Mouse (Mus musculus): ENCODE data around the gene Tsga10ip.
"Not testable (repeated sequence)": the region's sequence is repeated elsewhere in the genome, so short reads cannot be mapped to it uniquely, and the experiment has no call there.

The Tsga10ip gene

DNA sequence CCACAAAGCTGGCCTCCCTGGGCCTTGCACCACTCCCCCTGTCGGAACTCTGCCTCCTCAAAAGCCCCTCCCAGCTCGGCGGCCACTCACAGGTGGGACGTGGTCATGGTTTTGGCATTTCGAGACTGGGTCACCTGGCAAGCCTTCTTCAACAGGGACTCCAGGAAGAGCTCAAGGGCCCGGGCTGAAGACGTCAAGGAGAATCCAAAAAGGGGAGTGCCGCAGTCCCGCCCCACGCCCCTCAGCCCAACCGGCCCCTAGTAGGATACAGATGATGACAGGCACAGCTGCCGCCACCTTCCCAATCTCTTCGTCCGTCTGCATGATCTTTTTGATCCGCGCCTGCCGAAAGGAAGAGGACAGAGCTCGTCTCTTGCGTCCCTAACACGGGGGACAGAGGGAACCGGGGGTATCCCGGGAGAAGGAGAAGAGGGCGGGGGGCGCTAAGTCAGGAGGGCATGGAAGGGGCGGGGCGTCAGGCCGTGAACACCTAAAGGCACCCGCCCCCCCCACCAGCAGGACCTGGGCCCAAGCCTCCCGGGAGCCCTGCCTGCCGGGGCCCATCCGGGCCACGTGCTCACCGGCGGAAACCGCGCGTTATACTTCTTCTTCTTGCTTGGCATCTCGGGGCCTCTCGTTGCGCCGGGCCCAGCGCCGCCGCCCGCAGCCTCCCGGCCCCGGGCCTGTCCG is 21.9 kb upstream of the Tsga10ip start:
- peak; percentile 87 to 95 for DNase-seq (ENCODE audit: inconsistent age in 2 of 2, low spot score in 1 of 2)

DNA sequence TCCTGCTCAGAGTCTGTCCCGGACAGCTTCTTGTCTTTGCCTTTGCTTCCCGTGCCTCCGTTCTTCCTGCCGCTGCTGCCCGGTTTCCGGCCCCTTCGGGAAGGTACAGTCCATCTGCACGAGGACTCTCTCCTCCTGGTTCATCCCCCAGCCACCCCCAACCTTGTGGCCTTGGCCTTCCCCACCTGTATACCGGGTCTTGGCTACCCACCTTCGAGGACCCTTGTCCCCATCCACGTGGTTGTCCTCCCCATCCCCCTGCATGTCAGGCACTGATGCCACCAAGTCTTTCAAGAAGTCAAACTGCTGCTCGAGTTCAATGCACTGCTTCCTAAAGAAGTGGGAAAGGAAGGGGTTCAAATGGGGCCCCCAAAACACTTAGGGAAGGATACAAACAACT is 21.2 kb upstream of the Tsga10ip start:
- DNase-seq (ENCODE audit: inconsistent age in 2 of 2, low spot score in 1 of 2): peak; percentile 51 to 69

DNA sequence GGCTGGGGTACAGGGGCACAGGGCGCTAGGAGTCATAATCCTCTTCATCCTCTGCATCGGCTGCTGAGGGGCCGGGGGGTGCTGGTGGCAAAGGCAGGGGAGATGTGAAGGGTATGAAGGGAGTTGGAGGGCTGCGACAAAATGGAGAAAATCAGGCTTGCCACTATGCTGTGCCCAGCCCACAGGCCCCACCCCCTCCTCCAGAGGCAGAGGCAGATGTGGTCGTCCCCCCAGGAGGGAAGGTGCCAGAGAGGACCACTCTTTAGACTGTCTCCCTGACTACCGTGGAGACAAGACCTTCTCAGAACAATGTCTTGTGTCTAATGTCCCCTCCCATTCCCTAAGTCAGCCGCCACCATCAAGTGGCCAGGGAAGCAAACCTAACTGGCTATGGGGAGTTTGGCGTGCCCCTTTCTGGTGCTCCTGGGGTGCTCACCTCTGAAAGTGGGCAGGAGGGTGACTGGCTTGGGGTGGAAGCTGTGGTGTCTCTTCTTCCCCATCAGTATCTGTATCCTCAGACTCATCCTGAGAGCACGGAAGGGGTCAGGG is 20.6 kb upstream of the Tsga10ip start:
- peak; percentile 33 to 57 for DNase-seq (ENCODE audit: inconsistent age in 2 of 2, low spot score in 1 of 2)

DNA sequence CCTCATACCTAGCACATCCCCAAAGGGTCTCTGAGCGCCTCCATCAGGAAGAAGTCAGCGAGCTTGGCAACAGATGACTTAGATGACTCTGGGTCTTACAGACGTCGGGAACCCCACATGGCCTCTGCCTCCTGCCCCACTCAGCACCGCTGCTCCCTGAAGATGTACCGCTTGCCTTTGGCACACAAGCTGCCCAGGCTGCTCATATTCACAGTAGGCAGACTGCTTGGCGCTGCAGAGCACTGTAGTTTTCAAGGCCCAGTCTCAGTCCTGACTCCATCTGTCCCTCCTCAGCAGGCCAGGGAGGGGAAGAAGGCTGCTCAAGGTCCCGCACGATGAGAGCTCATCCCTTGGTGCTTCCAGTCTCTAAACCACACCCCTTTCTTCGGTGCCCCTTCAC is 19.9 kb upstream of the Tsga10ip start:
- DNase-seq (ENCODE audit: inconsistent age in 2 of 2, low spot score in 1 of 2): peak in 1 of 2 experiments; percentile 59

DNA sequence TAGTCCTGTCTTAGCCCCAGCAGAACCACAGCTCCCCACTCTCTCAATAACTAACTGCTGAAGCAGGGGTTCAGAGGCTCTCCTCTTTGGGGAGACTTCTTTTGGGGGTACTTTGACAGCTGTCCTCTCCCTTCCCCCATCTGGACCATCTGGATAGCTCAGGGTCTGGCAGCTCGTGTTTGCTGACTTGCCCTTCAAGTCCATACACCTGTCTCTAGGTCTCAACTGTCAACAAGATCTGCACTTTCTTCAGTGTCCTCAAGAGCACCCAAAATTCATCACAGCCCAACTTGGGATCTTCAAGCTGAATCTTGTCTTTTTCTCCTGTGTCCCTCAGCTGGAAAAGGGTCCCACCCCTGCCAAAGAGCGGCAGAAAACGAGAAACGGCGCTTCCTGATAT is 19.5 kb upstream of the Tsga10ip start:
- no peak for DNase-seq (ENCODE audit: inconsistent age in 2 of 2, low spot score in 1 of 2)

DNA sequence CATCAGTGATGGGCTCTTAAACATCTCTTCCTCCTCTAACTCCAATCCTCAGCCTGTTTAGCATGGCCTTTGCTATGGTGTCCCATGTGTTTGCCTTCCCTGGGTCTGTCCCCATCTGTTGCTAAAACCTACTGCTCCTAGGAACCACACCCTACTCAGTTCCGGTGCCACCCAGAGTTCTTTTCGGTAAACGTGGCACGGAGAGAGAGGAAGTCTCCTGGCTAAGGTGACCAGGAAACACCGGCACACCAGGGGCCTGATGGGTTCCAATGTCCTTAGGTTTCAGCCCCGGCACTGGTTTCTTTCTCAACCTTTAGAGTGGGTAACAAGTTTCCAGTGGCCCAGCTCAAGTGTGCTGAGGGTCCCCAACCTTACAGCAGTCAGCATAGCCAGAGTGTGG is 18.3 kb upstream of the Tsga10ip start:
- no peak for DNase-seq (ENCODE audit: inconsistent age in 2 of 2, low spot score in 1 of 2)

DNA sequence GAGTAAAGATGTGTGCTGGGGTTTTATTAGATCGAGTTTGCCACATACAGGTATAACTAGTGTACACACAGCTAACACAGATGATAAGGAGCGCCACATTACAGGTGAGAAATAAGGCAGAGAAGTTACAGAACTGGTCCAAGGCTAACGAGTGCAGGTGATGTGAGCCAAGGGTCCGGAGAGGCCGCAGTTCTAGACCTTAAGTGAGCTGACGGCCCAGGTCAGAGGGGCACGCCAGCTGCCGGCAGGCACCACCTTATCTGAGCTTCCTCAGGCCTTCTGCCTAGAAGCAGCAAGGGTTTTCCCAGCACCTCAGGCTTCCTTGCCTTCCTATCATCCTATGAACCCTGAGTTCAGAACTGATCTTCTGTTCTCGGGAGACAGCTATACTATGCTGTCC is 17.3 kb upstream of the Tsga10ip start:
- DNase-seq (ENCODE audit: inconsistent age in 2 of 2, low spot score in 1 of 2): no peak

DNA sequence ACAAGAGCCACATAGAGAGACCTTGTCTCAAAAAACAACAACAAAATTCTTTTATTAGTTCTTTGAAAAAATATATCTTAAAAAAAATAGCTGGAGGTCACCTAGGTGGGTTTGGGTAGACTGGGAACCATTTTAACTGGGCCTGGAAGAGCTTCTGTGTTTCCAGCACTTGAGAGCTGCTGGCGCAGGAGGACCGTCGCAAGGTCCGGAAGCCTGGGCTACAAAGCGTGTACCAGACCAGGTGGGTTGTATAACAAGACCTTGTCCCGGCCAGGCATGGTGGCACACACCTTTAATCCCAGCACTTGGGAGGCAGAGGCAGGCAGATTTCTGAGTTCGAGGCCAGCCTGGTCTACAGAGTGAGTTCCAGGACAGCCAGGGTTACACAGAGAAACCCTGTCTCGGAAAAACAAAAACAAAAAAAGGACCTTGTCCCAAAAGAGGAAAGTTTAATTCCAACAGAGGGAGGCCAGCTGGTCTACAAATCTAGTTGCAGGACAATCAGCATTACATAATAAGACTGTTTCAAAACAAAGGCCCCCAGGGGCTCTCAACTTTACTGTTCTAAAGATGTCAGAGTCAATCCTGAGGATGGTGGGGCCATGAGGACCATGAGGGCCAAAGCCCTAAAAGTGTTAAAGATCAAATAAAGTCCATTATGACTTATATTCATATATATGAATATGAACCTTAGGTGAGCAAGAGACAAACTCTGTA is 16.6 kb upstream of the Tsga10ip start:
- DNase-seq (ENCODE audit: inconsistent age in 2 of 2, low spot score in 1 of 2): peak in 1 of 2 experiments; percentile 50

DNA sequence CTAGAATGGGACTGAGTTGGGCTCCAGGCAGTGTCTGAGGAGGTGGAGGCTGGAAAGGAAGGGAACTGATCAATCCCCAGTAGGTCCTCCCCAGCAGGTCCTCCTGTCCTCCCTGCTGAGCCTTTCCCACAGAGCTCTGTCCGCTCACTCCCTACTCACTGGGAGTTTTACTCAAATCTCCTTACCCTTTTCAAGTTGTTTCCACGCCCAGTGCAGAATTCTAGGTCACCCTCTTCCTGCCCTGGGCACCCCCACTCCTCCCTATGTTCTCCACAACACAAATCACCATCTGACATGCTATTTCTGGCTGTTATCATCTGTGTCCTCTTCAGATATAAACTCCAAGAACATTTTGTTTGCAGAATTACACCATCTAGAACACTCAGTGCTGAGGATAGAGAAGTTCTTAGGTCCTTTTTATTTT is 12.2 kb upstream of the Tsga10ip start:
- DNase-seq (ENCODE audit: inconsistent age in 2 of 2, low spot score in 1 of 2): peak; percentile 82

DNA sequence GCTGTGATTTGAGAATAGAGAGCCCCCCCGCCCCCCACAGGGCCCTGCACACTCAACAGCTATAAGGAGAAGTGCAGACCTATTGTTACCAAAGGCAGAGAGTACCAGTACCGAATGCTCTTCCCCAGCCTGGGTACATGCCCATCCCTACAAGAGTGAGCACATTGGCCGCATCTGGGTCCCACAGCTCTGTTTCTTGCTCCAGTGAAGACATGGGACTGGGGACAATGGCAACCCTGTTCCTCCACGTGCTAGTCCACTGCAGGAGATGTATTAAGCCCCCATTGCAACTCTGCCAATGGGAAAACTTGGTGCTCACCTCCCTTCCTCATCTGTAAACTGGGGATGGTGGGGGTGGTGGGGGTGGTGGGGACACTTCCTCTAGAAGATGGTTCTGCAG is 11.5 kb upstream of the Tsga10ip start:
- DNase-seq (ENCODE audit: inconsistent age in 2 of 2, low spot score in 1 of 2): no peak

DNA sequence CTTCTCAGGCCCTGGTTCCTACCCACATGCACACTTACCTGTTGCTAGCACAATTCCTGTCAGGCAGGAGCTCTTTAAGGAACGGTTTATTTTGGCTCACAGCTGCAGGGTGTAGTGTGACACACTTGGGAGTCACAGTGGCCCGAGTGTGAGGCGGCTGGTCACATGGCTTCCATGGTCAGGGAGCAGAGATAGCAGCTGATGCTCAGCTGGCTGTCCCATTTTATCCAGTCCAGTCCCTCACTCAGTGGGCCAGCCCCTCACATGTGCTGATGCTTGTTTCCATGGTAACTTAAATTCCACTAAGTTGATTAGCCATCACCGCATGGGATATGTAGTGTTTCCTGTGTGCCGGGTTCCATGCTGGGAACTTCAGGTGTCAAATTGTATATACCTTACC is 9.6 kb upstream of the Tsga10ip start:
- no peak for DNase-seq (ENCODE audit: inconsistent age in 2 of 2, low spot score in 1 of 2)

DNA sequence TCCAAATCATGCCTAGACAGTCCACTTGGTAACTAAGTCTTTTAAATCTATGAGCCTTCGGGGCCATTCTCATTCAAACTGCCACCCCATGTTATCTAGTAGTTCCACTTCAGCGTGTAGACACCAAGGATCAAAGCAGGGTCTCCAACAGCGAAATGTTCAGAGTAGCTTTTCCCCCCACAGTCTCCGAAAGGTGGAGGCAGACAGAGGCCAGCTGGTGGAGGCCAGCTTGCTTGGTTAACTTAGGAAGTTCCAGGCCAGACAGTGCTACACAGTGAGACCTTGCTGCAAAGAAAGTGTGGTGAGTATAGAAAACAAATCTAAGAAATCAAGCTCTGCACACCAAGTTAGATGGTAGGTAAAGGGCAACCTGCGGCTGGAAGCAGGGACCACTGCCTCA is 8.3 kb upstream of the Tsga10ip start:
- no peak for DNase-seq (ENCODE audit: inconsistent age in 2 of 2, low spot score in 1 of 2)

DNA sequence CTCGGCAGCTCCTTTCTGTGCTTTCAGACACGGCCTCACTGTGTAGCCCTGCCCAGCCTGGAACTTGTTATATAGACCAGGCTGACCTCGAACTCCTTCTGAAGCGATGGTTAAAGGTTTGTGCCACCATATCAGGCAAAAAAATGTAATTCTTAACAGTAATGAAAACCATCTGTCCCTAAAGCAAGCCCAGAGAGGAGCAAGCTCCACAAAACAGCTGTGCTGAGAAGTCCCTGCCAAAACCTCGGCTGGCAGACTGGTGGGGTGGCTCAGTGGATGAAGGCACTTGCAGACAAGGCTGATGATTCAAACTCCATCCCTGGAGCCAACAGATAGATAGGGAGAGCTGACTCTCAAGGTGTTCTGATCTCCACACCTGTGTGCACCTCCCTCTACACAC is 6.7 kb upstream of the Tsga10ip start:
- no peak for DNase-seq (ENCODE audit: inconsistent age in 2 of 2, low spot score in 1 of 2)

DNA sequence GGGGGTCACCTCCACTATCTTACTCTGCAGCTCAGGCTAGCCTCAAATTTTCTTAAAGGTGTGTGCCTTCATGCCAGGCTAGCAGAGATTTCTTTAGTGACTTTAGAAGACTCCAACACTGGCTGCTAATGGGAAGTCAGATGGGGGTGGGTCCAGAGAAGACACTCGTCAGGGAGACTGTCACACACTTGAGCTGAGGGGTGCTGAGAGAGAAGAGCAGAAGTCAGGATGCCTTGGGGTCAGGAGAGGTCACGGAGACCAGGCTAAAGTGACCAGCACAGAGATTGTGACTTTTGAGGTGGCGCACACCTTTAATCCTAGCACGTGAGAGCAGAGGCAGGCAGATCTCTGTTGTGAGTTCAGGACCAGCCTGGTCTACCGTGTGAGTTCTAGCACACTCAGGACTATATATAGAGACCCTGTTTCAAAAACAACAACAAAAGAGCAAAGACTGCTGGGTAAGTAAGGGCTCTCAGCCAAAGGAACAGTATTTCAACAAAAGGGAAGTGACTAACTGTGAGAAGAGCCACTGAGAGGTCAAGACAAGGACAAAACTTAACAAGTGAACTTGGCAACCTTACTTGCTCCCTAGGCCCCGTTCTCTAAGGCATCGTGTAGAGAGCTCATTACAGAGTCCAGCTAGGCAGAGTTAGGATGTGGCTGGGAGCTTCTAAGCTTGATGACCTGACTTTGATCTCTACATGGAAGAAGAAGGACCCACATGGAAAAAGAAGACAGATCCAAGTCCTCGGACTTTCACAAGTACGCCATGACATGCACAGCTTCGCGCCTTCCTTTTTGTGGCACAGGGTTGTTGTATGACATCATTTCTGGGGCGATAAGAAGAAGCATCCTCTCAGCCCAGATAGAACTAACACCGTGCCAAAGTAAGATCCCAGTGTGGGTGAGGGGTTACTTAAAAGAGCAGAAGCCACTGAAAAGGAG is 6.0 kb upstream of the Tsga10ip start:
- DNase-seq (ENCODE audit: inconsistent age in 2 of 2, low spot score in 1 of 2): peak; percentile 35 to 83

DNA sequence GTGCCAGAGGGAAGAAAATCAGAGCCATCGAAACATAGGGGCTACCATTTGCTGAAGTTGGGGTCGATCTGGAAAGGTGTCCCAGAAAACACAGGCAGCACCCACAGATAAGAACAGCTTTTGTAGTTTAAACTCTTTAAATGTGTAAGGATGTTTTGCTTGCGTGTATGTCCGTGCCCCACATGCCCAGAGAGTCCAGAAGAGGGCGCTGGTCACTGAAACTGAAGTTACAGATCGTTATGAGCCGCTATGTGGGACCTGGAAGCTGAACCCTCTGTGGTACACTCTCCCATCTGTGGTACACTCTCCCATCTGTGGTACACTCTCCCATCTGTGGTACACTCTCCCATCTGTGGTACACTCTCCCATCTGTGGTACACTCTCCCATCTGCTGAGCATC is 4.8 kb upstream of the Tsga10ip start:
- peak; percentile 70 to 88 for DNase-seq (ENCODE audit: inconsistent age in 2 of 2, low spot score in 1 of 2)

DNA sequence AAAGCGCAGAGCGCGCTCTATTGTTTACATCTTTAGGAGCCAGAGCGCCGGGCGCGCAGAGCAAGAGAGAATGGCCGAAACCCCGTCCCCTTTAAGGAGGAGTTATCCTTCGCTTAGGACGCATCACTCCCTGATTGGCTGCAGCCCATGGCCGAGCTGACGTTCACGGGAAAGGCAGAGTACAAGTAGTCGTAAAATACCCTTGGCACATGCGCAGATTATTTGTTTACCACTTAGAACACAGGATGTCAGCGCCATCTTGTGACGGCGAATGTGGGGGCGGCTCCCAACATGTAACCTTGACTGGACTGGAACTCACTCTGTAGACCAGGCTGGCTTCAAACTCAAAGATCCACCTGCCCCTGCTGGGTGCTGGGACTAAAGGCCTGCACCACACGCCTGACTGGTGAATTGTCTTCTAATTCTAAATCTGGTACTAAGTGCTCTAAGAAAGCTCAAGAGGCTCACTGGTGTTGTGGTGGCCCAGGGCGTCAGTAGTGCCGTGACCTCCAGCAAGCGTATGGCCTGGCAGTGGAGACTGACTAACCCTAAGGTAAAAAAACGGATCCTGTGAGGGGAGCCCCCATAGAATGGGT is 4.3 kb upstream of the Tsga10ip start:
- DNase-seq (ENCODE audit: inconsistent age in 2 of 2, low spot score in 1 of 2): peak; percentile 70 to 86

DNA sequence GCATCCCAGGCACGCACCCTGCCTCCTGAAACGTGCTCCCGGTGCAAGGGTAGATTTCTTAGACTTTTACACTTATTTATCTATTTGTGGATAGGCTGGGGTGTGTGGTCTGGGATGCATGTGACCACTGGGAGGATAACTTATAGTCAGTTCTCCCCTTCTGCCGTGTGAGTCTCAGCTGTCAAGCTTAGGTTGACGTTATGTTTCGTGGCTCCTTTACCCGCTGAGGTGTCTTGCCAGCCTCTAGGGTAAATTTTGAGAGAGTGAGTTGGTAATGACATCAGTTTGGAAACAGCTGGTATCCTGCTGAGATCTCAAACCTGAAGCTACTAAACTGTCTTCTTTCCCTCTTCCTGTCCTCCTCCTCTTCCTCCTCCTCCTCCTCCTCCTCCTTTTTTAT is 3.6 kb upstream of the Tsga10ip start:
- DNase-seq (ENCODE audit: inconsistent age in 2 of 2, low spot score in 1 of 2): no peak

DNA sequence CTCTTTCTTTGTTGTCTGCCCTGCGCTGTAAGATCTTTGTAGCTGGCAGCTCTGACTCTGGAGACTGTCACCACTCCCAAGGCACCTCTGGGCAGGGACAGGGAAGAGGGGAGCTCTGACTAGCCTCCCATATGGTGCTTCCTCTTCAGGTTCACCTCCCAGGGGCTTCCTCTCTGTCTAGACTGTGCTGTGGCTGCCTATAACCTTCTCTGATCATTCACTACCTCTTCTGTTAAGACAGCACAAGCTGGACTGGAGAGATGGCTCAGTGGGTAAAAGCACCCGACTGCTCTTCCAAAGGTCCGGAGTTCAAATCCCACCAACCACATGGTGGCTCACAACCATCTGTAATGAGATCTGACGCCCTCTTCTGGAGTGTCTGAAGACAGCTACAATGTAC is 1.3 kb downstream of the Tsga10ip start:
- DNase-seq (ENCODE audit: inconsistent age in 2 of 2, low spot score in 1 of 2): not testable (repeated sequence)

DNA sequence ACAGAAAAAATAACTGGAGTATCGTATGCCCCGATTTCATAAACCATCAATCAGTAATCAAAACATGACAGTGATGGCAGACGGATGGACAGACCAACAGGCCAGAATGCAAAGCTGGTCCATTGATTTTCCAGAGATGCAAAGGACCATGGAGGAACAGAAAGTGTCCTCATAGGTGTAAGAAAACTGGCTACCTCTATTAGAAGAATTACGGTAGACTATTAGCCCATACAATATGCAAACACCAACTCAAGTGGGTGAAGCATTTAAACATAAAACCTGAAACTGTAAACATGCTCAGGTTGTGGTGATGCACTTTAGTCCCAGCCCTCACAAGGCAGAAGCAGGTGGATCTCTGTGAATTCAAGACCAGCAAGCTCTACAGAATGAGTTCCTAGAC is 7.0 kb downstream of the Tsga10ip start:
- no peak for DNase-seq (ENCODE audit: inconsistent age in 2 of 2, low spot score in 1 of 2)

DNA sequence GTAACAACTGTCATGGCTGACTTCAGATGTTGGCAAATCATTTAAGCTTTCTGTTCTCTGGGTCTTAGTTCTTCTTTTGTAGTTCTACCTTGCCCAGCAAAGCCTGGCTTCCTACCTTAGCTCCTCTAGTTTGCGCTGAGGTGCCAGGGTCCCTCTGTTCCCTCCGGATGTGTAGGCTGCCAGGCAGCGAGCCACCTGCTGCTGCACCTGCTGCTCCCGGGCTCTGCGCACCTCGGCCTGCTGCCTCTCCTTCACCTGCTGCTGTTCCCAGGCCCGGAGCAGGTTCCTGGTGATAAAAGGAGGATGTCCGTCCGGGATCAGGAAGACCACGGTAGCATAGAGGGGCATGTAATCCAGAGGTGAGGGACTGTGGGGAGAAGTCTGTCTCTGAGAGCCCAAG is 8.2 kb downstream of the Tsga10ip start:
- no peak for DNase-seq (ENCODE audit: inconsistent age in 2 of 2, low spot score in 1 of 2)

DNA sequence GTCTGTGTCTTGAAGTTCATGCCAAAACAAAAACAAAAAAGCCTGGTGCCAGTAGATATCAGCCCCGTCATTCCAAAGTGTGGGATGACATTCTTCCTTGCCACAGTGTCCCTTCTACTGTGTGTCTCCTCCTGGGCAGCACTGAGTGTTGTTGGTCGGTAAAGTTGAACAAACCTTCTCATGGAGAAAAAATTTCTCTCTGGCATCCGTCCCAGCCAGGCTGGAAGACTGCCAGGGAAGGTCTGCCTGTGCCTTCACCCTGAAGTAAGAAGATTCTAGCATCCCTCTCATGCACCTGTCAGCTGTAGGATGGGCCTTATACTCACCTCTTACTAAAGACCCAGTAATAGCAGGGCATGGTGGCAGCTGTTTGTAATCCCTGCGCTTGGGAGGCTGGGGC is 9.4 kb downstream of the Tsga10ip start:
- DNase-seq (ENCODE audit: inconsistent age in 2 of 2, low spot score in 1 of 2): peak; percentile 87 to 94

Data from adrenal gland, adult (tissue).